Mouse (Mus musculus): ENCODE results near the gene Cysltr2.

Gene Cysltr2

GRCm38 (mm10) chr14:73048937-73049336, at the start of gene Cysltr2:
TSS of gene Cysltr2 (minus strand) at chr14:73049114.
- DNase-seq (ENCODE audit: low read depth, low spot score) = peak; percentile 12
- no peaks in the 10 kb centered on the region for H3K27me3 ChIP-seq (ENCODE audit: control insufficient read depth, insufficient read depth, low read length, poor library complexity, severe bottlenecking)

GRCm38 (mm10) chr14:73094802-73095550, 46.1 kb upstream of the Cysltr2 start:
- Histone ChIP-seq H3K27me3 (ENCODE audit: control insufficient read depth, insufficient read depth, low read length, poor library complexity, severe bottlenecking) (no peaks in the 10 kb centered on the region), H3K36me3 (ENCODE audit: control insufficient read depth, insufficient read depth, low read length, poor library complexity, severe bottlenecking) (no peaks in the 10 kb centered on the region)
- no peak for DNase-seq (ENCODE audit: low read depth, low spot score)

More at GRCm38 (mm10) chr14:73048937-73049336, at the start of gene Cysltr2:
- H3K36me3 ChIP-seq (ENCODE audit: control insufficient read depth, insufficient read depth, low read length, poor library complexity, severe bottlenecking) = no peaks in the 10 kb centered on the region

- Histone ChIP-seq H3K36me3 (ENCODE audit: control insufficient read depth, insufficient read depth, low read length, poor library complexity, severe bottlenecking) (no peaks in the 10 kb centered on the region), H3K27me3 (ENCODE audit: control insufficient read depth, insufficient read depth, low read length, poor library complexity, severe bottlenecking) (no peaks in the 10 kb centered on the region)
- no peak for DNase-seq (ENCODE audit: low read depth, low spot score)
Observed at GRCm38 (mm10) chr14:73092871-73093270, 44.0 kb upstream of the Cysltr2 start.

GRCm38 (mm10) chr14:73088224-73088623, 39.3 kb upstream of the Cysltr2 start:
- DNase-seq (ENCODE audit: low read depth, low spot score) = no peak
- Histone ChIP-seq H3K36me3 (ENCODE audit: control insufficient read depth, insufficient read depth, low read length, poor library complexity, severe bottlenecking) (no peaks in the 10 kb centered on the region), H3K27me3 (ENCODE audit: control insufficient read depth, insufficient read depth, low read length, poor library complexity, severe bottlenecking) (no peaks in the 10 kb centered on the region)

- Histone ChIP-seq H3K36me3 (ENCODE audit: control insufficient read depth, insufficient read depth, low read length, poor library complexity, severe bottlenecking) (no peaks in the 10 kb centered on the region), H3K27me3 (ENCODE audit: control insufficient read depth, insufficient read depth, low read length, poor library complexity, severe bottlenecking) (no peaks in the 10 kb centered on the region)
- DNase-seq (ENCODE audit: low read depth, low spot score) = no peak
Observed at GRCm38 (mm10) chr14:73087746-73088145, 38.8 kb upstream of the Cysltr2 start.

GRCm38 (mm10) chr14:73087247-73087646, 38.3 kb upstream of the Cysltr2 start:
- H3K27me3 ChIP-seq (ENCODE audit: control insufficient read depth, insufficient read depth, low read length, poor library complexity, severe bottlenecking) = no peaks in the 10 kb centered on the region
- DNase-seq (ENCODE audit: low read depth, low spot score) = no peak
- H3K36me3 ChIP-seq (ENCODE audit: control insufficient read depth, insufficient read depth, low read length, poor library complexity, severe bottlenecking) = no peaks in the 10 kb centered on the region

- Histone ChIP-seq H3K27me3 (ENCODE audit: control insufficient read depth, insufficient read depth, low read length, poor library complexity, severe bottlenecking) (no peaks in the 10 kb centered on the region), H3K36me3 (ENCODE audit: control insufficient read depth, insufficient read depth, low read length, poor library complexity, severe bottlenecking) (no peaks in the 10 kb centered on the region)
- DNase-seq (ENCODE audit: low read depth, low spot score) = no peak
Observed at GRCm38 (mm10) chr14:73086425-73086824, 37.5 kb upstream of the Cysltr2 start.

- no peaks in the 10 kb centered on the region for H3K27me3 ChIP-seq (ENCODE audit: control insufficient read depth, insufficient read depth, low read length, poor library complexity, severe bottlenecking)
- H3K36me3 ChIP-seq (ENCODE audit: control insufficient read depth, insufficient read depth, low read length, poor library complexity, severe bottlenecking) = no peaks in the 10 kb centered on the region
- DNase-seq (ENCODE audit: low read depth, low spot score) = no peak
Observed at GRCm38 (mm10) chr14:73083563-73083962, 34.6 kb upstream of the Cysltr2 start.

- DNase-seq (ENCODE audit: low read depth, low spot score) = no peak
- H3K36me3 ChIP-seq (ENCODE audit: control insufficient read depth, insufficient read depth, low read length, poor library complexity, severe bottlenecking) = no peaks in the 10 kb centered on the region
- no peaks in the 10 kb centered on the region for H3K27me3 ChIP-seq (ENCODE audit: control insufficient read depth, insufficient read depth, low read length, poor library complexity, severe bottlenecking)
Observed at GRCm38 (mm10) chr14:73064460-73064859, 15.5 kb upstream of the Cysltr2 start.

GRCm38 (mm10) chr14:73058755-73059154, 9.8 kb upstream of the Cysltr2 start:
- no peaks in the 10 kb centered on the region for H3K36me3 ChIP-seq (ENCODE audit: control insufficient read depth, insufficient read depth, low read length, poor library complexity, severe bottlenecking)
- no peak for DNase-seq (ENCODE audit: low read depth, low spot score)

GRCm38 (mm10) chr14:73057764-73058163, 8.8 kb upstream of the Cysltr2 start:
- Histone ChIP-seq H3K27me3 (ENCODE audit: control insufficient read depth, insufficient read depth, low read length, poor library complexity, severe bottlenecking) (no peaks in the 10 kb centered on the region), H3K36me3 (ENCODE audit: control insufficient read depth, insufficient read depth, low read length, poor library complexity, severe bottlenecking) (no peaks in the 10 kb centered on the region)
- DNase-seq (ENCODE audit: low read depth, low spot score) = no peak

More at GRCm38 (mm10) chr14:73058755-73059154, 9.8 kb upstream of the Cysltr2 start:
- H3K27me3 ChIP-seq (ENCODE audit: control insufficient read depth, insufficient read depth, low read length, poor library complexity, severe bottlenecking) = no peaks in the 10 kb centered on the region

GRCm38 (mm10) chr14:73056813-73057212, 7.9 kb upstream of the Cysltr2 start:
- no peaks in the 10 kb centered on the region for H3K36me3 ChIP-seq (ENCODE audit: control insufficient read depth, insufficient read depth, low read length, poor library complexity, severe bottlenecking)
- no peak for DNase-seq (ENCODE audit: low read depth, low spot score)
- no peaks in the 10 kb centered on the region for H3K27me3 ChIP-seq (ENCODE audit: control insufficient read depth, insufficient read depth, low read length, poor library complexity, severe bottlenecking)

- no peaks in the 10 kb centered on the region for H3K36me3 ChIP-seq (ENCODE audit: control insufficient read depth, insufficient read depth, low read length, poor library complexity, severe bottlenecking)
- H3K27me3 ChIP-seq (ENCODE audit: control insufficient read depth, insufficient read depth, low read length, poor library complexity, severe bottlenecking) = no peaks in the 10 kb centered on the region
- no peak for DNase-seq (ENCODE audit: low read depth, low spot score)
Observed at GRCm38 (mm10) chr14:73045199-73045928, 3.5 kb downstream of the Cysltr2 start.

- no peaks in the 10 kb centered on the region for H3K36me3 ChIP-seq (ENCODE audit: control insufficient read depth, insufficient read depth, low read length, poor library complexity, severe bottlenecking)
- no peak for DNase-seq (ENCODE audit: low read depth, low spot score)
- H3K27me3 ChIP-seq (ENCODE audit: control insufficient read depth, insufficient read depth, low read length, poor library complexity, severe bottlenecking) = no peaks in the 10 kb centered on the region
Observed at GRCm38 (mm10) chr14:73041689-73042088, 7.2 kb downstream of the Cysltr2 start.

- DNase-seq (ENCODE audit: low read depth, low spot score) = no peak
Observed at GRCm38 (mm10) chr14:73033290-73033689, 15.6 kb downstream of the Cysltr2 start.

More at GRCm38 (mm10) chr14:73033290-73033689, 15.6 kb downstream of the Cysltr2 start:
- H3K36me3 ChIP-seq (ENCODE audit: control insufficient read depth, insufficient read depth, low read length, poor library complexity, severe bottlenecking) = no peaks in the 10 kb centered on the region
- H3K27me3 ChIP-seq (ENCODE audit: control insufficient read depth, insufficient read depth, low read length, poor library complexity, severe bottlenecking) = no peaks in the 10 kb centered on the region

Data from splenic B cell, adult 2 months (primary cell).